Mouse (Mus musculus) urinary bladder, postnatal 36 days (tissue): ENCODE results near the gene Ncam1.

Source experiments
- DNase-seq, 2 experiments: peaks; one replicate each; pipeline ENCODE4 v3.0.0; 2022; ENCODE audit warnings: low spot score in 2 of 2, mixed read lengths in 1 of 2

The Ncam1 gene

DNA sequence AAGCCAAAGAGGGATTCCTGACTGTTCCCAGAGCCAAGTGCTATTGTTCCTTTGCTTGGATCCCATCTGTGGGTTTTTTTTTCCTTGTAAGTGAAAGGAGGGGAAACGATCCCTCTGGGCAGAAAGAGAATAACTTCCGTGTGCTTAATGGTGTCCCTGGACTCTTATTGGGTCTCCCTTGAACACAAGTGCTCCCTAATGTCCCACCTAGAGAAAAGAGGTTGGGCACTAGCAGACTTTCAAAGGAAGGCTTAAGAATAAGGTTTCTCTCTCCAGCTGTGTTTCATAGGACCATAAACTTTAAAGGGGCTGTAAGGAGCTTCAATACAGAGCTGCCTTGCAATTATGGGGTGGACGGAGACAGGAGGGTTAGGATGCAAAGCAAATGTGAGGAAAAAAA is 119.5 kb downstream of the Ncam1 start:
- DNase-seq: no peak

GRCm38 (mm10) chr9:49675696-49676465 is 122.8 kb downstream of the Ncam1 start:
- no peak for DNase-seq

- no peak for DNase-seq
Observed at GRCm38 (mm10) chr9:49672646-49673199, 126.0 kb downstream of the Ncam1 start.

GRCm38 (mm10) chr9:49667066-49667465 is 131.7 kb downstream of the Ncam1 start:
- DNase-seq: no peak

- DNase-seq: no peak
Observed at GRCm38 (mm10) chr9:49665361-49665760, 133.4 kb downstream of the Ncam1 start.

- no peak for DNase-seq
Observed at GRCm38 (mm10) chr9:49663927-49664320, 134.8 kb downstream of the Ncam1 start.

DNA sequence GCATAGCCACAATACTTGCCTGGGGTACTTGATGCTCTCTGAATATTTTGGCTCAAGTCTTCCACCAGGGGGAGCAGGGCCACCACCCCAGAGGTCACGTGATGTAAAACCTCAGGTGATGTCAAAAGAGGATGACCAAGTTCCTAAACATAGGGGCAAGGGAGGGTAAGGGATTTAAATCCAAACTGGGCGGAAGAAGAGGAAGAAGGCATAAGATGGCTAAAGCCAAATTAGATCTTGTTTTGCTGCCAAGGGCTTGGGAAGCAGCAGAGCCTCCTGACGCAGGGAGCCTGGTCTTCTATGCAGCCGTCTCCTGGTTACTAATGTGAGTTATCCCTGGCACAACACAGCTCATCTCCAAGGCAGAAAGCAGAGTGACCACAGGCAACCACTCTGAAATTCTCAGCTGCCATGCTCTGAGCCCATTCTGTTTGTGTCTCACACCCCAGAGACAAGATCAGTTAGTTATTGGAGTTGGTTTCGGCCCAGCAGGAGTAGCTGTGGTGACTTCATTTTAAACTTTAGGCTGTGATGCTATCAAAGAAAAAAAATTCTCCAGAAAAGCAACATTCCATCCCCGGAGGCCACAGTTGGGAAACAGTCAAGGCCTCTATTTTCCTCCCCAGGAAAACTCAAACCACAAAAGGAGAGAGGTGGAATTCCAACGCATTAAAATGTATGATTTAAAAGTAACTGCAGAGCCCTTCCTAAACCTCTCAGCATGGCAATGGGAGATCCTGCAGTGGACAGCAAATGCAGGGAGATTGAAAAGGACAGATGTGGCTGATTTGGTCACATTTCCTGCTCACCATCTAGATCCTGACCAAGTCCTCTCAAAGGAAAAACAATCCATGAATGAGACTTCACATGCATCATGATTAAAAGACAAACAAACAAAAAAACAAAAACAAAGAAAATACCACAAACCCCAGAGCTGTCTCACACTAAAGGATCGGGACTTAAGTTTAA is 135.5 kb downstream of the Ncam1 start:
- DNase-seq: no peak

- DNase-seq: no peak
Observed at GRCm38 (mm10) chr9:49661480-49661879, 137.2 kb downstream of the Ncam1 start.

GRCm38 (mm10) chr9:49658381-49658856 is 140.3 kb downstream of the Ncam1 start:
- no peak for DNase-seq

- no peak for DNase-seq
Observed at GRCm38 (mm10) chr9:49654470-49654869, 144.3 kb downstream of the Ncam1 start.

GRCm38 (mm10) chr9:49653478-49654245 is 145.1 kb downstream of the Ncam1 start:
- DNase-seq: no peak

DNA sequence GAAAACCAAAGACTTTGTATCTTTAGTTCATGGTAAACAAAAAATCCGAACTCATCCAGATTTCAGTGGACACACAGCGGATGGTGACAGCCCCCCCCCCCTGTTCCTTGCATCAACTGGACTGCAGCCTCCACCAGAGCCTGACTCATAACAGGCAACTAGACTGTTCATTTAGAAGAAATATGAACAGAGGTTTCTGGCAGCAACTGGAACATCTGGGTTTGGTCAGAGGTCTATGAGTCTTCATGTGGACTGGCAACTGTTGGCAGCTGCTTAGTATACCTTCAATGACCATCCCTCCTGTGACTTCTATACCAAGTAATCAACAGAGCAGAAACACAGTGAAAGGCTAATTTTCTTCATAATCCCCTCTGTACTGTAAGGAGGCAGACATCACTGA is 154.4 kb downstream of the Ncam1 start:
- no peak for DNase-seq

- no peak for DNase-seq
Observed at GRCm38 (mm10) chr9:49640764-49641163, 158.0 kb downstream of the Ncam1 start.

GRCm38 (mm10) chr9:49640142-49640541 is 158.6 kb downstream of the Ncam1 start:
- DNase-seq: no peak

- no peak for DNase-seq
Observed at GRCm38 (mm10) chr9:49637955-49638354, 160.8 kb downstream of the Ncam1 start.

- no peak for DNase-seq
Observed at GRCm38 (mm10) chr9:49635668-49636326, 162.9 kb downstream of the Ncam1 start.

- no peak for DNase-seq
Observed at GRCm38 (mm10) chr9:49632591-49632990, 166.1 kb downstream of the Ncam1 start.

DNA sequence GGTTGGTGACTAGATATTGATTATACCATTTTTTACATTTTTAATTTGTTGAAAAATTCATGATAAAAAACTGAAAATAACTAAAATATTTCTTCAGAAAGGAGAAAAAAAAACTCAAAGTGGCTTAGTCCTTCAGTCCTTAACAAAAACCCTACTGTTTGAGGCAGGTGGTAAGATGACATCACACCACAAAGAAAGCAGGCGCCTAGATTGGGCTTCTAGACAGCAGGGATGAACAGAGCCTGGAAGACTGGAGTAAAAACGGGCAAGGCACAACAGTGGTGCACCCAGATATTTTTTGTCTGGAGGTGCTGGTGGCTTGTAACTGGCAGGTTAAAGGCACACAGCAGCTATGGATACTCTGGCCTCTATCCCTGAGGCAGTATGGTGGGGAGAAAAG is 168.4 kb downstream of the Ncam1 start:
- no peak for DNase-seq

DNA sequence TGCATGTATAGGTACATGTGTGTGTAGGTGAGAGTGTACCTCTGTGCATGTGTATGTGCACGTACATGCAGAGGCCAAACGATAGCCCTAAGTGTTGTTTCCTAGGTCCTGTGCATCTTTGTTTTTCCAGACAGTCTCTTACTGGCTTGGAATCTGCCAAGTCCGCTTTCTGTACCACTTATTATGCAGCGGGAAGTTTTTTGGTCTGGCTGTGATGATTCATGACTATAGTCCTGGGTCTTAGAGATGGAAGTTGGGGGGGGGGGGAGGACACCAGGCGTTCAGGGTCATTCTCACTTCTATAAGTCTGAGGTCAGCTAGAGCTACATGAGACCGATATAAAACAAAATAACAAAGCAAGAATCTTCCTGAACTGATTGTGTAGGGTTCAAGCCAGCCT is 173.8 kb downstream of the Ncam1 start:
- DNase-seq: no peak

- DNase-seq: no peak
Observed at GRCm38 (mm10) chr9:49623934-49624505, 174.7 kb downstream of the Ncam1 start.
